Mouse (Mus musculus): ENCODE data around the gene C7.

GRCm38 (mm10) chr15:5068801-5069518, 5.4 kb upstream of the C7 start:
- TF ChIP-seq CTCF (IDR thresholded peaks at IDR 0.05; ENCODE audit: low read depth) (peak; percentile 84), EP300 (optimal IDR thresholded peaks at IDR 0.05) (no peak)

Data from stomach, postnatal 0 days (tissue).